Mouse (Mus musculus): ENCODE results near the gene Tenm3.

DNA sequence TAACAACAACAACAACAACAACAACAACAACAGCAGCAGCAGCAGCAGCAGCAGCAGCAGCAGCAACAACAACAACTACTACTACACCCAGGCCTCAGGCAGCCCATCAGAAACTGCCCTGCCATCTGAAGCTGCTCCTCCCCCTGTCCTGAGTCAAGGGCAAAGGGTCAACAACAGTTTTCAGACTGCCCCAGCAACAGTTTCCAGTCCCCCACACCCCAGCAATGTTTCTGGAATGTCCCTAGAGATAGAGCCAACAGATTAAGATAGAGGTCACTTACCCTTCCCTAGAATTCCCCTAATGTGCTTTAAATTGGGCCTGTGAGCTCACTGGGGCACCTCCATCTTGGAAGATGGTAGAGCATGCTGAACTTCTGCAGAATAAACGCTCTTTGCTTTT, 665.9 kb downstream of the Tenm3 start:
- TF ChIP-seq KAT2A (IDR thresholded peaks at IDR 0.05; ENCODE audit: insufficient replicate concordance, low read length) (no peak), JUND (conservative IDR thresholded peaks at IDR 0.05; ENCODE audit: low read depth, low read length) (no peak), RCOR1 (conservative IDR thresholded peaks at IDR 0.05; ENCODE audit: low read depth, low read length) (no peak), POLR2A (IDR thresholded peaks at IDR 0.05; ENCODE audit: low read depth, low read length) (no peak), POLR2AphosphoS2 (IDR thresholded peaks at IDR 0.05; ENCODE audit: low read depth, low read length) (no peak), HCFC1 (IDR thresholded peaks at IDR 0.05; ENCODE audit: low read depth, low read length) (no peak), MEF2A (IDR thresholded peaks at IDR 0.05; ENCODE audit: borderline replicate concordance, low read depth, low read length) (no peak), CTCF (conservative IDR thresholded peaks at IDR 0.05 in 1 of 2, IDR thresholded peaks at IDR 0.05 in 1 of 2; ENCODE audit: low read depth in 2 of 2, low read length in 2 of 2) (no peak), MAFK (IDR thresholded peaks at IDR 0.05; ENCODE audit: insufficient replicate concordance, low read length) (no peak), UBTF (IDR thresholded peaks at IDR 0.05; ENCODE audit: low read depth, low read length) (no peak)

Measured in CH12.LX (cell line).